Mouse (Mus musculus): ENCODE data around the gene Ifitm3. TPM values are rescaled to one million over a fixed set of nuclear protein-coding genes. Genes with fewer than 3 reads are reported as not detected.

The Ifitm3 gene
- polyA plus RNA-seq, 1 experiment from 2014 or later = 334 TPM

DNA sequence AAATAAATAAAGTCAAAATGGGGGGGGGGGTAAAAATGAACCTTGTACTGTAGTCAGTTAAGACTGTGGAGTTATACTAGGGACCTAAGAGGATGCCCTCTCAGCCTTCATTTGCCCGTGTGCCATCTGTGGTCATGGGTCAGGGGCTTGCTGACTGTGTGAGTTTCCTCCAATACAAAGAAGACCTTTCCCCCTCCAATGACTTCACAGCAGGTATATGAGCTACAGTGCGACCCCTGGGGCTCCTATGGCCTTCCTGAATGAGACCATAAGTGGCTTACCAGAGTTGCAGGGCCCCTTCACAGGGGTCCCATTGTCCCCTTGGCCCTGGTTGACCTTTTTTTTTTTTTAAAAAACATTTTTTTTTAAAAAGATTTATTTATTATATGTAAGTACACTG lies 49.2 kb downstream of the Ifitm3 start:
- Histone ChIP-seq H3K9me3 (ENCODE audit: control insufficient read depth) (no peaks in the 10 kb centered on the region), H3K9ac (ENCODE audit: low read depth, low read length) (no peak overlapping the region), H3K4me1 (replicated peaks; ENCODE audit: control insufficient read depth, insufficient read depth, low read length) (no peaks in the 10 kb centered on the region), H3K4me2 (replicated peaks; ENCODE audit: low read depth) (no peak overlapping the region), H3K36me3 (ENCODE audit: control insufficient read depth, insufficient read depth) (no peaks in the 10 kb centered on the region), H3K27me3 (replicated peaks; ENCODE audit: control insufficient read depth, insufficient read depth, low read length) (no peaks in the 10 kb centered on the region), H3K4me3 (ENCODE audit: low read depth, low read length) (no peak overlapping the region), H3K27ac (ENCODE audit: low read depth, low read length) (no peak overlapping the region)
- WGBS = 95% methylated on average over 2 of the region's 2 CpGs
- ATAC-seq = no peak
- TF ChIP-seq CTCF (IDR thresholded peaks at IDR 0.05; ENCODE audit: low read depth) = no peak

DNA sequence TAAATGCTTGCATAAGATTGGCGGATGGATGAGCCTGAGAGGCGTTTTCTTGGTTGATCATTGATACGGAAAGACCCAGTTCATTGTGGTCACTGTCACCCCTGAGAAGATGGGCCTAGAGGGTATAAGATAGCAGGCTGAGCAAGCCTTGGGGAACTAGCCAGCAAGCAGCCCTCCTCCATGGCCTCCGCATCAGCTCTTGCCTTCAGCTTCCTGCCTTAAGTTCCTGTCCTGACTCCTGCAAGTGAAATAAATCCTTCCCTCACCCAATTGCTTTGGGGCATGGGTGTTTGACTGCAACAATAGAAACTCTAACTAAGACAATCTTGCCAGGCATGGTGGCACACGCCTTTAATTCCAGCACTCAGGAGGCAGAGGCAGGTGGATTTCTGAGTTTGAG lies 50.5 kb downstream of the Ifitm3 start:
- WGBS = 88% methylated on average over 5 of the region's 5 CpGs
- TF ChIP-seq CTCF (IDR thresholded peaks at IDR 0.05; ENCODE audit: low read depth) = no peak
- Histone ChIP-seq H3K4me1 (replicated peaks; ENCODE audit: control insufficient read depth, insufficient read depth, low read length) (no peaks in the 10 kb centered on the region), H3K4me2 (replicated peaks; ENCODE audit: low read depth) (no peak overlapping the region), H3K36me3 (ENCODE audit: control insufficient read depth, insufficient read depth) (no peaks in the 10 kb centered on the region), H3K27ac (ENCODE audit: low read depth, low read length) (no peak overlapping the region), H3K4me3 (ENCODE audit: low read depth, low read length) (no peak overlapping the region), H3K9ac (ENCODE audit: low read depth, low read length) (no peak overlapping the region), H3K27me3 (replicated peaks; ENCODE audit: control insufficient read depth, insufficient read depth, low read length) (no peaks in the 10 kb centered on the region), H3K9me3 (ENCODE audit: control insufficient read depth) (no peaks in the 10 kb centered on the region)
- ATAC-seq = no peak

Other genes starting within 250 kb of the Ifitm3 start
- not detected in 2 replicates for gene Cyp2e1, start 247.0 kb downstream of the Ifitm3 start, polyA plus RNA-seq (2015; fragmentation: Nextera tagmentation; extraction: Ambion mirVana)
- gene Syce1, start 222.9 kb downstream of the Ifitm3 start, polyA plus RNA-seq (2015; fragmentation: Nextera tagmentation; extraction: Ambion mirVana) = 0.18 and 0.30 TPM in 2 replicates
- 0.59 and 0.76 TPM in 2 replicates for gene Zfp941, start 188.6 kb downstream of the Ifitm3 start, polyA plus RNA-seq (2015; fragmentation: Nextera tagmentation; extraction: Ambion mirVana)
- 52.2 and 55.3 TPM in 2 replicates for gene Urah, start 175.8 kb downstream of the Ifitm3 start, polyA plus RNA-seq (2015; fragmentation: Nextera tagmentation; extraction: Ambion mirVana)
- gene Scgb1c1, start 165.2 kb downstream of the Ifitm3 start, polyA plus RNA-seq (2015; fragmentation: Nextera tagmentation; extraction: Ambion mirVana) = not detected in 2 replicates
- gene Odf3, start 163.0 kb downstream of the Ifitm3 start, polyA plus RNA-seq (2015; fragmentation: Nextera tagmentation; extraction: Ambion mirVana) = not detected in 2 replicates
- gene Gm45785, start 154.4 kb downstream of the Ifitm3 start, polyA plus RNA-seq (2015; fragmentation: Nextera tagmentation; extraction: Ambion mirVana) = not detected in 2 replicates
- 42.3 and 47.7 TPM in 2 replicates for gene Ric8a, start 153.8 kb downstream of the Ifitm3 start, polyA plus RNA-seq (2015; fragmentation: Nextera tagmentation; extraction: Ambion mirVana)
- gene Bet1l, start 153.2 kb downstream of the Ifitm3 start, polyA plus RNA-seq (2015; fragmentation: Nextera tagmentation; extraction: Ambion mirVana) = 42.4 and 52.6 TPM in 2 replicates
- gene Psmd13, start 128.8 kb downstream of the Ifitm3 start, polyA plus RNA-seq (2015; fragmentation: Nextera tagmentation; extraction: Ambion mirVana) = 150 and 155 TPM in 2 replicates
- gene Sirt3, start 128.5 kb downstream of the Ifitm3 start, polyA plus RNA-seq (2015; fragmentation: Nextera tagmentation; extraction: Ambion mirVana) = 28.9 and 30.9 TPM in 2 replicates
- gene Cox8b, start 110.3 kb downstream of the Ifitm3 start, polyA plus RNA-seq (2015; fragmentation: Nextera tagmentation; extraction: Ambion mirVana) = 0.53 and 0.69 TPM in 2 replicates
- 52.8 and 53.0 TPM in 2 replicates for gene Nlrp6, start 89.9 kb downstream of the Ifitm3 start, polyA plus RNA-seq (2015; fragmentation: Nextera tagmentation; extraction: Ambion mirVana)
- 18.9 and 19.4 TPM in 2 replicates for gene Pgghg, start 69.4 kb downstream of the Ifitm3 start, polyA plus RNA-seq (2015; fragmentation: Nextera tagmentation; extraction: Ambion mirVana)
- 0.34 and 0.75 TPM in 2 replicates for gene Ifitm5, start 60.5 kb downstream of the Ifitm3 start, polyA plus RNA-seq (2015; fragmentation: Nextera tagmentation; extraction: Ambion mirVana)
- 0.38 TPM in 1 of 2 replicates, not detected in the other for gene Gm45717, start 54.8 kb downstream of the Ifitm3 start, polyA plus RNA-seq (2015; fragmentation: Nextera tagmentation; extraction: Ambion mirVana)
- gene Ifitm2, start 54.8 kb downstream of the Ifitm3 start, polyA plus RNA-seq (2015; fragmentation: Nextera tagmentation; extraction: Ambion mirVana) = 686 and 738 TPM in 2 replicates
- gene Ifitm1, start 43.5 kb downstream of the Ifitm3 start, polyA plus RNA-seq (2015; fragmentation: Nextera tagmentation; extraction: Ambion mirVana) = 122 and 133 TPM in 2 replicates
- gene Ifitm6, start 7.2 kb upstream of the Ifitm3 start, polyA plus RNA-seq (2015; fragmentation: Nextera tagmentation; extraction: Ambion mirVana) = 0.93 and 1.0 TPM in 2 replicates
- gene Gm17387, start 18.4 kb upstream of the Ifitm3 start, polyA plus RNA-seq (2015; fragmentation: Nextera tagmentation; extraction: Ambion mirVana) = not detected in 2 replicates
- 1.9 and 2.9 TPM in 2 replicates for gene B4galnt4, start 50.3 kb upstream of the Ifitm3 start, polyA plus RNA-seq (2015; fragmentation: Nextera tagmentation; extraction: Ambion mirVana)
- gene Pkp3, start 67.4 kb upstream of the Ifitm3 start, polyA plus RNA-seq (2015; fragmentation: Nextera tagmentation; extraction: Ambion mirVana) = 35.3 and 38.6 TPM in 2 replicates
- gene Sigirr, start 89.8 kb upstream of the Ifitm3 start, polyA plus RNA-seq (2015; fragmentation: Nextera tagmentation; extraction: Ambion mirVana) = 42.1 and 43.2 TPM in 2 replicates
- gene Ano9, start 107.0 kb upstream of the Ifitm3 start, polyA plus RNA-seq (2015; fragmentation: Nextera tagmentation; extraction: Ambion mirVana) = 46.8 and 50.1 TPM in 2 replicates
- 36.6 and 37.7 TPM in 2 replicates for gene Ptdss2, start 111.6 kb upstream of the Ifitm3 start, polyA plus RNA-seq (2015; fragmentation: Nextera tagmentation; extraction: Ambion mirVana)
- 133 and 141 TPM in 2 replicates for gene Rnh1, start 162.1 kb upstream of the Ifitm3 start, polyA plus RNA-seq (2015; fragmentation: Nextera tagmentation; extraction: Ambion mirVana)
- gene Hras, start 183.2 kb upstream of the Ifitm3 start, polyA plus RNA-seq (2015; fragmentation: Nextera tagmentation; extraction: Ambion mirVana) = 71.8 and 72.3 TPM in 2 replicates
- gene Lrrc56, start 183.4 kb upstream of the Ifitm3 start, polyA plus RNA-seq (2015; fragmentation: Nextera tagmentation; extraction: Ambion mirVana) = 3.2 and 3.7 TPM in 2 replicates
- 2.7 and 3.4 TPM in 2 replicates for gene Lmntd2, start 203.3 kb upstream of the Ifitm3 start, polyA plus RNA-seq (2015; fragmentation: Nextera tagmentation; extraction: Ambion mirVana)
- gene Rassf7, start 205.1 kb upstream of the Ifitm3 start, polyA plus RNA-seq (2015; fragmentation: Nextera tagmentation; extraction: Ambion mirVana) = 47.6 and 52.7 TPM in 2 replicates
- 24.7 and 27.8 TPM in 2 replicates for gene Phrf1, start 218.0 kb upstream of the Ifitm3 start, polyA plus RNA-seq (2015; fragmentation: Nextera tagmentation; extraction: Ambion mirVana)